In the genomic region with DNA sequence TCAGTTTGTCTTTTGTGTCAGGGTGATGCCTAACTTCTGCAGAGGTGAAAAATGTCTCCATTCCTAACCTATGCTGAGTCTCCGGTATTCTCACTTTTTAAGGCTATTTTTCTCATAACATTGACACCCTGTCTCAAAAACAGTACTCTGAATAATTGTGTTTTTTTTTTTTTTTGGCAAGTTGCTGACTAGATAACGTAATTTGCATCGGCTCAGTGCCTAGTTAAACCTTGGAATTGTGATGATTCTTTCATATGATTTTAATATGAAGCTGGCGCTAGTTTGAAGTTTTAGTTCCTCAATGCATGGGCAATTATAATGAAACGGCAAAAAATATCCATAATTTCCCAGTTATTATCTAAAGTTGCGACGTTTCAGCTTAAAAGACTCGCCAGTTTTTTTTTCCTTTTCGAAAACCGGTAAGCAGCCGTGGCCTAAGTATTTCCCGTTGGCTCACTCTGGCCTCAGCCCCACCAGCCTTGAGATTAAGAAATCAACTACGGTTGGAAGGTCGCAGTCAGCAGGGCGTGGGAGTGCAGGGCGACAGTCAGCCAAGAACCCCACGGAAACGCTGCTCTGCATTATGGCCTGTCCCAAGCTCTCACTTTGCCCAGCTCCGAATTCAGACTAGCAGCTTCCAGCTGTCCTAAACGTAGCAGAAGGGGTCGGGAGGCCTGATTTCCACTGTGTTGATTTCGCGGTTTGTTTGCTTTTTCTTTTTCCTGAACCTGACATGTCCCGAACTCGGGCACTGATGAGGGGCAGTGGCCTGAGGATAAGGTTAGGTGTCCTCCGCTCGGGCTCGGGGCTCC, we compare ENCODE assay signal across 8 mouse cellular contexts. TPM values are rescaled to one million over a fixed set of nuclear protein-coding genes. Genes with fewer than 3 reads are reported as not detected.
A peak's percentile ranks its signal among the peaks of the same experiment; 100 is the strongest.
DNase-seq lines count a peak whose midpoint lies in the region; ATAC-seq and TF ChIP-seq lines count a peak whose summit lies in the region.

No protein-coding gene starts in this region.

- DNase-seq in embryo, embryonic 11 days: peak; percentile 4
- DNase-seq in embryo, embryonic 9.5 days (ENCODE audit: extremely low spot score): no peak
- DNase-seq in ES-E14 (ENCODE audit: low read depth, low spot score): no peak
- peak; percentile 81 to 93 for DNase-seq in cerebellum, postnatal 25 days

- TF ChIP-seq CTCF in small intestine, adult 2 months (IDR thresholded peaks at IDR 0.05; ENCODE audit: extremely low read depth, insufficient read length, insufficient replicate concordance, low read depth, low read length): no peak

- peak overlapping the region; percentile 93 for H3K27ac ChIP-seq in ES-E14 (ENCODE audit: insufficient read depth, low read depth, low read length, poor library complexity, severe bottlenecking)
- H3K27ac ChIP-seq in intestine, embryonic 16.5 days (ENCODE audit: low read length): peak overlapping the region; percentile 97
- peak overlapping the region; percentile 98 for H3K27ac ChIP-seq in lung, embryonic 15.5 days
- H3K27ac ChIP-seq in small intestine, adult 2 months (ENCODE audit: insufficient read depth, low read depth, low read length): peak overlapping the region; percentile 96

- H3K27me3 ChIP-seq in intestine, embryonic 16.5 days (replicated peaks; ENCODE audit: control insufficient read depth, insufficient read depth, low read length): no peaks in the 10 kb centered on the region
- no peaks in the 10 kb centered on the region for H3K27me3 ChIP-seq in lung, embryonic 15.5 days
- no peaks in the 10 kb centered on the region for H3K27me3 ChIP-seq in small intestine, adult 2 months (ENCODE audit: control insufficient read depth, insufficient read depth, low read length)

- H3K36me3 ChIP-seq in ES-E14 (ENCODE audit: control insufficient read depth, insufficient read depth, low read length, poor library complexity, severe bottlenecking): peaks cover 3% of the 10 kb centered on the region; the same call in 1 of the 2 replicates
- H3K36me3 ChIP-seq in intestine, embryonic 16.5 days (ENCODE audit: control insufficient read depth, insufficient read depth, low read length): no peaks in the 10 kb centered on the region
- H3K36me3 ChIP-seq in lung, embryonic 15.5 days: peaks cover 3% of the 10 kb centered on the region; the same call in 1 of the 2 replicates
- H3K36me3 ChIP-seq in small intestine, adult 2 months (ENCODE audit: control insufficient read depth, insufficient read depth, low read length): peaks cover 1% of the 10 kb centered on the region

- in situ Hi-C loops in ES-E14 (cut with MboI; ENCODE audit: low sequenced_read_pairs in 2 of 2, unreplicated experiment in 2 of 2): no loop called here

- H3K9ac ChIP-seq in ES-E14 (ENCODE audit: insufficient read depth, low read depth, low read length, poor library complexity, severe bottlenecking): peak overlapping the region; percentile 99
- peak overlapping the region; percentile 87 for H3K9ac ChIP-seq in intestine, embryonic 16.5 days (ENCODE audit: low read depth, low read length)
- H3K9ac ChIP-seq in lung, embryonic 15.5 days: peak overlapping the region; percentile 78

- ATAC-seq in granulocyte monocyte progenitor cell, adult 5-6 weeks (replicated peaks; ENCODE audit: poor library complexity, severe bottlenecking): peak; percentile 59
- ATAC-seq in intestine, embryonic 16.5 days: peak; percentile 55
- peak; percentile 40 for ATAC-seq in lung, embryonic 15.5 days (ENCODE audit: borderline replicate concordance, extremely low read depth, low FRiP score, low TSS enrichment)

- H3K4me2 ChIP-seq in intestine, embryonic 16.5 days (ENCODE audit: low read depth, low read length): peak overlapping the region; percentile 57
- peak overlapping the region; percentile 68 for H3K4me2 ChIP-seq in lung, embryonic 15.5 days

- peak overlapping the region; percentile 89 to 96 for H3K4me3 ChIP-seq in ES-E14 (ENCODE audit: insufficient read depth in 1 of 2, low read depth in 1 of 2, low read length in 2 of 2, poor library complexity in 1 of 2, severe bottlenecking in 1 of 2)
- H3K4me3 ChIP-seq in intestine, embryonic 16.5 days (ENCODE audit: low read length): peak overlapping the region; percentile 57
- peak overlapping the region; percentile 82 for H3K4me3 ChIP-seq in lung, embryonic 15.5 days
- H3K4me3 ChIP-seq in small intestine, adult 2 months (ENCODE audit: low read depth, low read length): peak overlapping the region; percentile 71

- TF ChIP-seq POLR2A in small intestine, adult 2 months (IDR thresholded peaks at IDR 0.05; ENCODE audit: low read depth, low read length): peak; percentile 42; the same call in 1 of the 2 replicates

- no peaks in the 10 kb centered on the region for H3K9me3 ChIP-seq in ES-E14 (ENCODE audit: control insufficient read depth, insufficient read depth, low read depth, low read length)
- no peaks in the 10 kb centered on the region for H3K9me3 ChIP-seq in intestine, embryonic 16.5 days (ENCODE audit: control insufficient read depth, low read length)
- no peaks in the 10 kb centered on the region for H3K9me3 ChIP-seq in lung, embryonic 15.5 days

- 5% methylated on average over 28 of the region's 28 CpGs for WGBS in intestine, embryonic 16.5 days
- 4% methylated on average over 28 of the region's 28 CpGs for WGBS in lung, embryonic 15.5 days
- 2% methylated on average over 28 of the region's 28 CpGs for WGBS in small intestine, adult 2 months

- peaks cover 0 to 7% of the 10 kb centered on the region in 2 experiments; a peak in 2 of 4 replicates for H3K4me1 ChIP-seq in ES-E14 (ENCODE audit: control insufficient read depth in 2 of 2, insufficient read depth in 2 of 2, low read length in 2 of 2, poor library complexity in 1 of 2)
- peaks cover 8% of the 10 kb centered on the region for H3K4me1 ChIP-seq in intestine, embryonic 16.5 days (ENCODE audit: control insufficient read depth, insufficient read depth, low read length)
- peaks cover 18% of the 10 kb centered on the region for H3K4me1 ChIP-seq in lung, embryonic 15.5 days
- H3K4me1 ChIP-seq in small intestine, adult 2 months (ENCODE audit: control insufficient read depth, insufficient read depth, insufficient read length, low read length): no peaks in the 10 kb centered on the region

TF ChIP-seq in ES-E14, 5 proteins besides CTCF, POLR2A, EP300 and RAD21:
- TF ChIP-seq MAFK (IDR thresholded peaks at IDR 0.05; ENCODE audit: insufficient read depth, low read depth, low read length) (no peak), CHD2 (IDR thresholded peaks at IDR 0.05; ENCODE audit: low read depth, low read length) (no peak), HCFC1 (IDR thresholded peaks at IDR 0.05; ENCODE audit: borderline replicate concordance, insufficient read depth, low read length) (no peak), ZNF384 (IDR thresholded peaks at IDR 0.05; ENCODE audit: low read depth, low read length) (no peak), ZC3H11A (IDR thresholded peaks at IDR 0.05; ENCODE audit: borderline replicate concordance, low read depth, low read length) (no peak)

RNA-seq across cellular contexts. Expression of gene Luc7l2, which starts 0.7 kb away (rescaled TPM):
- total RNA-seq in ES-E14 (2012; rRNA removed): 94.1 and 99.5 TPM in 2 replicates
- total RNA-seq in granulocyte monocyte progenitor cell, adult 5-6 weeks (2014; fragmentation: Nextera tagmentation): 176 TPM in 2 replicates
- 185 and 219 TPM in 2 replicates for total RNA-seq in granulocyte monocyte progenitor cell, adult 5-6 weeks (2017)
- 24.9 and 26.7 TPM in 2 replicates for polyA plus RNA-seq in intestine, embryonic 16.5 days (2015; fragmentation: Nextera tagmentation; extraction: Ambion mirVana)
- 29.0 and 35.8 TPM in 2 replicates for polyA plus RNA-seq in lung, embryonic 15.5 days (2015; fragmentation: Nextera tagmentation; extraction: Ambion mirVana)
- 8.2 and 14.7 TPM in 2 replicates for polyA plus RNA-seq in small intestine, adult 2 months (2012; rRNA removed)

RNA-seq across cellular contexts. Expression of gene Fmc1, which starts 17.2 kb away (rescaled TPM):
- total RNA-seq in ES-E14 (2012; rRNA removed): 48.0 and 83.8 TPM in 2 replicates
- total RNA-seq in granulocyte monocyte progenitor cell, adult 5-6 weeks (2014; fragmentation: Nextera tagmentation): 128 and 160 TPM in 2 replicates
- total RNA-seq in granulocyte monocyte progenitor cell, adult 5-6 weeks (2017): 61.3 and 84.4 TPM in 2 replicates
- polyA plus RNA-seq in intestine, embryonic 16.5 days (2015; fragmentation: Nextera tagmentation; extraction: Ambion mirVana): 159 and 163 TPM in 2 replicates
- polyA plus RNA-seq in lung, embryonic 15.5 days (2015; fragmentation: Nextera tagmentation; extraction: Ambion mirVana): 104 and 114 TPM in 2 replicates
- 206 and 314 TPM in 2 replicates for polyA plus RNA-seq in small intestine, adult 2 months (2012; rRNA removed)

Comparison
In these comparisons a context has a peak if more than half of its experiments do, and no peak if none do; other contexts are left out.
1. DNase-seq: peak in embryo, embryonic 11 days (single experiment) and cerebellum, postnatal 25 days (2 of 2); none in embryo, embryonic 9.5 days (single experiment) and ES-E14 (single experiment).
2. Peak in every context shown above with its lines, with median percentiles within 50 percentile points of each other: H3K27ac ChIP-seq, H3K4me3 ChIP-seq, H3K9ac ChIP-seq and ATAC-seq.